Mouse (Mus musculus): ENCODE results near the gene Trim2. TPM values are rescaled to one million over a fixed set of nuclear protein-coding genes. Genes with fewer than 3 reads are reported as not detected.
A peak's percentile ranks its signal among the peaks of the same experiment; 100 is the strongest.

Trim2 gene
- polyA plus RNA-seq, 1 experiment from 2014 or later, result 138 TPM

DNA sequence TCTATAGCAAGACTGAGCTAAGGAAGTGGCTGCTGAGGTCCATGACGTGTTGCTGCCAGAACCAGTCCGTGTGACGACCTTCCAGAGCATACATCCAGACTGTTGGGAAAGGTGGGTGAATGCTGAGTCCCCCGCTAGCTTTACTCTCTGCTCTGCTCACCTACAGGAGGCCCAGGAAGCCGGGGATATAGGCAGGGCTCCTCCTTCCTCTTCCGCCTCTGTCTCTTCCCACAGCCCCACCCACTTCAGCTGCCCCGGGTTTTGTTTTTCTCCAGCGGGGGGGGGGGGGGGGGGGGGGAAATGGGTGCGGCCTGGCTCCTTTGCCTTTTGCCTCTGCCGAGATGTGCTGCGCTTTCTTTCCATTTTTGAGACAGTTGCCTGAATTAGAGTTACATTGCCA, 30.9 kb upstream of the Trim2 start:
- no peaks in the 10 kb centered on the region for H3K9me3 ChIP-seq (replicated peaks)
- WGBS, result 64% methylated on average over 10 of the region's 11 CpGs
- no peak for ATAC-seq
- peaks cover 18% of the 10 kb centered on the region for H3K4me1 ChIP-seq
- H3K27ac ChIP-seq, result no peak overlapping the region
- no peak overlapping the region for H3K4me2 ChIP-seq
- peaks cover 17% of the 10 kb centered on the region for H3K27me3 ChIP-seq
- H3K9ac ChIP-seq, result no peak overlapping the region
- no peak overlapping the region for H3K4me3 ChIP-seq
- H3K36me3 ChIP-seq (ENCODE audit: poor library complexity, severe bottlenecking), result no peaks in the 10 kb centered on the region

DNA sequence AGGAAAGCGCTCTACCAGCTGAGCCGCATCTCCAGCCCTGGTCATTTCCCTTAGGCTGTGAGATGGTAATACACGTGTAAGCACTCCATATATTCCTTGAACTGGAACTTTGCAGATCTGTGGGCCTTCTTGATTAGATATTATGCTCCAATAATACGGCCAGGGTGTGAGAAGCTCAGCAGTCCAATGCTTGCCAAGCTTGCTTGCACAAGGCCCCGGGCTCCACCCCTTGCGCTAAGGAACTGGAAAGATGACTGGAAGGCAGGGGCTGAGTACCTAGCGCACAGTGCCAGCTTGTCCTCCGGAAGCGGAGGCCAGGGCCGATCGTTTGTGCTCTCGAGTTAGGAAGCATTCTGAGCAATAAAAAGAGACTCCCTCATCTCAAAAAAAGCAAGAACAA, 29.7 kb upstream of the Trim2 start:
- 87% methylated on average over 12 of the region's 12 CpGs for WGBS
- ATAC-seq, result no peak
- H3K4me1 ChIP-seq, result peaks cover 18% of the 10 kb centered on the region
- H3K4me2 ChIP-seq, result no peak overlapping the region
- H3K9ac ChIP-seq, result no peak overlapping the region
- no peaks in the 10 kb centered on the region for H3K36me3 ChIP-seq (ENCODE audit: poor library complexity, severe bottlenecking)
- H3K9me3 ChIP-seq (replicated peaks), result no peaks in the 10 kb centered on the region
- no peak overlapping the region for H3K27ac ChIP-seq
- peaks cover 19% of the 10 kb centered on the region for H3K27me3 ChIP-seq
- H3K4me3 ChIP-seq, result no peak overlapping the region

DNA sequence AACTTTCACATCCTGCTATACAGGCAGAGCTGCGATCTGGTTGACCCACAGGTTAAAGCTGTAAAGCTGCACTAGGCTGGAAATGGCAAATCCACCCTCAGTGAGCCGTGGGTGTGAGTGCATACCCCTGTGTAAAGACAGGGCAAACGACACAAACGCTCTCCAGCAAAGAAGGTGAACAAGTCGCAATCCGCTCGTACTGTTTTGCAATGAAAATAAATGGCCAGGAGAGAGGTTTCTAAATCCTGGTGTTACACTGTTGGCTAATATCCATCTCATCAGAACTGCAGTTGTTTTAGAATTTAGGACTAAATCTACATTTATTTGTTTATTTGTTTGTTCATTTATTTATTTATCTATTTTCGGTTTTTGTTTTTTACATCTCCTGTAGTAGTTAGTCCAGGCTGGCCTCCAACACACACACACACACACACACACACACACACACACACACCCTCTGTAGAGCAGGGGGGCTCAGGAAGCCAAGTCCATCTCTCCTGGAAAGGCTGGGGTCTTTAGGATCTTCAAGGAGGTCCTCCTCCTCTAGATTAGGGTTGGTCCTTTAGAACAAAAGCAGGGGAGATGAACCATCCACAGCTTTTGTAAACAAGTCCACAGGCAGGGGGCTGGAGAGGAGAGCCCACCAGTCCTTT, 28.9 kb upstream of the Trim2 start:
- Histone ChIP-seq H3K9ac (no peak overlapping the region), H3K36me3 (ENCODE audit: poor library complexity, severe bottlenecking) (no peaks in the 10 kb centered on the region), H3K4me1 (peaks cover 11% of the 10 kb centered on the region), H3K4me2 (peak overlapping the region; percentile 50; the same call in 1 of the 2 replicates), H3K27ac (no peak overlapping the region), H3K27me3 (peaks cover 19% of the 10 kb centered on the region), H3K9me3 (replicated peaks) (no peaks in the 10 kb centered on the region), H3K4me3 (no peak overlapping the region)
- ATAC-seq, result no peak
- WGBS, result 34% methylated on average over 8 of the region's 8 CpGs

DNA sequence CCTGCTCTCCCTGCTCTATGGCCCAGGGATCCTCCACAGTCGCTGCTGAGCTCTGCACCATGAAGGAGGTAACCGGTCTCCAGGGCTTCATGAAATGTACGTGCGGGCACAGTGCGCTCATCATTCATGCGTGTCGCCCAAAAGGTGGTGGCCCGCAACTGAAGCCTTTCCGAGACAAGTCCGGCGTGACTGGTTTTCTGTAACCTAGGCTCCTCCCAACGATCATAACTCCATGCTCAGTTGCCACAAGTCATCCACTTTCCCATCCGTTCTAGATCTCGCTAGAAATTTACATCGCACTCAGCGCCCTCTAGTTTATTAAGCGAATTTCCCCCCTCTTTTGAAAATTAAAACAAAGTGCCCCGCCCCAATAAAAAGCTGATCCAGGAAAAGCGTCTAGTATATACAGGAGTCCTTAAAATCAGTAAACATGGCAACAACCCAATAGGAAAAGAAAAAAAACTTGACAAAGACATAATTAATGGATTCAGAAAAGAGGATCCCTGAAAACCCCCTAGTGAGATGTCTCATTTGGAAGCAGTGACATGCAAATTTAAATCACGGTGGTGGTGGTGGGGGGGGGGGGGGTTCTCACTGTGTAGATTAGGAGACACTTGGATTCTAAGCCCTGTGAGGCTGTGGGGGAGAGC, 28.2 kb upstream of the Trim2 start:
- peak overlapping the region; percentile 10; the same call in 1 of the 2 replicates for H3K4me3 ChIP-seq
- no peak for ATAC-seq
- no peaks in the 10 kb centered on the region for H3K9me3 ChIP-seq (replicated peaks)
- WGBS, result 8% methylated on average over 20 of the region's 20 CpGs
- H3K27me3 ChIP-seq, result peaks cover 19% of the 10 kb centered on the region
- H3K4me1 ChIP-seq, result peaks cover 11% of the 10 kb centered on the region
- no peaks in the 10 kb centered on the region for H3K36me3 ChIP-seq (ENCODE audit: poor library complexity, severe bottlenecking)
- H3K9ac ChIP-seq, result no peak overlapping the region
- no peak overlapping the region for H3K27ac ChIP-seq
- peak overlapping the region; percentile 50 for H3K4me2 ChIP-seq

DNA sequence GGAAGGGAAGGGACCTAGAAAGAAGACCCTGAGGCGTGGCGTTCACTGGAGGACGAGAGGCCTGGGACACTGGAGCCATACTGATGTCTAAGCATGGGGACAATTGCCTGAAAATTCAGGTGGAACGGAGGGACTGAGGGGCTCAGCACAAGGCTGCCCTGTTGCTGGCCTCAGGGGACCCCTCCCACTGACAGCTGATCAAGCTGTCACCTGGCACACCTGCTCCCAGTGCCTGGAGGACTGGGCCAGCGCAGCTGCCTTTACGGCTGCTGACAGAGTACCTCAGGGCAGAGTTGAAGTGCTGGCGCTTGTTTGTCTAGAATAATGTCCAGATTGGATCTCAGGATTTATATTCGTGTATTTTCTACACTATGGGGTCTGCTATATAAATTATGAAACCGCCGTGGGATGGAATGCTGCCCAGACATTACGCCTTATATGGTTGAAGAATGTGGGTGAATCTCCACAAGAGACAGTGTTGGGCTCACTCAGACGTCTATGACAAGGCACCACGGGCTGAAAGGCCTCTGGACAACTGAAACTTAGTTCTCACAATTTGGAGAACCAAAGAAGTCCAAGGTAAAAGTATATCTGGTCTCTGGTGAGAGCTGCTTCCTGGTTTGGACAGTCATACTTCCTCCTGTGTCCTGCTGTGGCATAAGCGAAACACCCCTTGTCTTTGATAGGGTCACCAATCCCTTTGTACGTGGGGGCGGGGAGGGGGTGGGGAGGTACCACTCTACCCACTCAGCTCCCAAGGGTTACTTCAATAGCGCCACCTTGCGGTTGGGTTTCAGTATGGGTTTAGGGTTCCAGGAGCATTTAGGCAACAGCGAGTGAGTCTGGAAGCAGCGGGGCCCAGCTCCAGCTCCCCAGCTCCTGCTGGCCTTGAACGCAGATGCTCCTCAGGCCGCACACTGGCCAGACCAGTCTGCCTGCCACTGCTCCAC, 27.0 kb upstream of the Trim2 start:
- WGBS, result 49% methylated on average over 22 of the region's 22 CpGs
- H3K4me3 ChIP-seq, result no peak overlapping the region
- peaks cover 11% of the 10 kb centered on the region for H3K4me1 ChIP-seq
- no peaks in the 10 kb centered on the region for H3K9me3 ChIP-seq (replicated peaks)
- H3K27me3 ChIP-seq, result peaks cover 19% of the 10 kb centered on the region
- peak; percentile 49; the same call in 1 of the 2 replicates for ATAC-seq
- no peak overlapping the region for H3K27ac ChIP-seq
- H3K9ac ChIP-seq, result no peak overlapping the region
- no peak overlapping the region for H3K4me2 ChIP-seq
- H3K36me3 ChIP-seq (ENCODE audit: poor library complexity, severe bottlenecking), result no peaks in the 10 kb centered on the region

DNA sequence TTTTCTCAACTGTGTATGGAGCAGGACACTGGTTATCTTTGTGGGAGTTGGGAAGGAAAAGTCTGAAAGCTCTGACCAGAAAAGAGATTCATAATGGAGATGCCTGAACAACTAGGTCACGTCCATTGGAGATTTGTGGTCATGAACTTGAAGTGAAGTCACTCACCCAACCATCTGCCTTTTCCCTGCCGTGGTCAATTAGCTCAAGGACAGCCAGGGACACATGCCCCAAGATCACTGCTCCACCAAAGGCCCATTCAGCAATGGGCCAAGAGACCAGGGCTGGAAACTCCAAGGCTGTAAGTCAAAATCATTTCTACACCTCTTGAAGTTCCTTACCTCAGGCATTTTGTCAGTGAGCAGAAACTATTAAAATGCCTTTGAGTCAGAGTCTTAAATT, 23.5 kb upstream of the Trim2 start:
- Histone ChIP-seq H3K27me3 (peaks cover 15% of the 10 kb centered on the region), H3K27ac (no peak overlapping the region), H3K4me1 (peaks cover 9% of the 10 kb centered on the region), H3K9ac (no peak overlapping the region), H3K36me3 (ENCODE audit: poor library complexity, severe bottlenecking) (no peaks in the 10 kb centered on the region), H3K9me3 (replicated peaks) (no peaks in the 10 kb centered on the region), H3K4me3 (no peak overlapping the region), H3K4me2 (no peak overlapping the region)
- ATAC-seq, result no peak
- 85% methylated on average over 2 of the region's 2 CpGs for WGBS

DNA sequence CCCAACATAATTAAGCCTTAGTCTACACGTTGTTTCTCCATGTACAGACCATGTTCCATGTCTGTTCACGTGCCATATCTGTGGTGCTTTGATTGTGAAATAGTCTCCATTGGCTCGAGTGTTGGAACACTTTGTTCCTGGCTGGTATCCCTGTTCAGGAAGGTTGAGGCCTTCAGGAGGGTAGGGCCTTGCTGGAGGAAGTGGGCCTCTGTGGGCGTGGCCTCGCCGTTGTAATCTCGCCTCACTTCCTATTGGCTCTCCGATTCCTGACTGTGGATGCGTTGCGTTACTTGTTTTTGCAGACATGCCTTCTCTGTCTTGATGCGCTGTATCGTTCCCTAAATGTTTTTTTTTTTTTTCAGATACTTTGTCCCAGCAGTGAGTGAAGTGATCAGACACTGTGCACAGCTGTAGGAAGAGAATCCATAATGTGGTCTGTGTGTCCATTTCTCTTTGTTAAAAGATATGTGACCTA, 18.3 kb upstream of the Trim2 start:
- H3K27me3 ChIP-seq, result no peaks in the 10 kb centered on the region
- H3K27ac ChIP-seq, result no peak overlapping the region
- H3K4me3 ChIP-seq, result no peak overlapping the region
- no peaks in the 10 kb centered on the region for H3K36me3 ChIP-seq (ENCODE audit: poor library complexity, severe bottlenecking)
- H3K9ac ChIP-seq, result no peak overlapping the region
- H3K9me3 ChIP-seq (replicated peaks), result no peaks in the 10 kb centered on the region
- H3K4me1 ChIP-seq, result peaks cover 5% of the 10 kb centered on the region
- H3K4me2 ChIP-seq, result no peak overlapping the region
- 91% methylated on average over 12 of the region's 12 CpGs for WGBS
- no peak for ATAC-seq

DNA sequence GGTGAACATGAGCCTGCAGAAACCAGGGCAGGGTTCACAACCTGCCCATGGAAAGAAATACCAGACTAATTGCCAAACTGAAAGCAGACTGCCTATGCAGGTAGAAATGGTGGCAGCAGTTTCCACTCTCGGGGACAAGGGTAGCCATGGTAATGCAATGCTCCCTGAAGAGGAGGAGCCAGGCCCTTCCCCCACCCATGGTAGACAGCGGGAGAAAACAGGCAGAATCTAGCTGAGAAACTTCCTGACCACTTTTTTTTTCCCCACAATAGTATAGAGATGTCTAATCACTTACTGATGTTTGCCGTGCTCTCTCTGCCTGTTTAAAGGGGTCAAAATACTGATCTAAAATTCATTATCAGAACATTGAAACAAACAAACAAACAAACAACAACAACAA, 17.8 kb upstream of the Trim2 start:
- Histone ChIP-seq H3K4me1 (peaks cover 5% of the 10 kb centered on the region), H3K27me3 (no peaks in the 10 kb centered on the region), H3K9ac (no peak overlapping the region), H3K4me2 (no peak overlapping the region), H3K36me3 (ENCODE audit: poor library complexity, severe bottlenecking) (no peaks in the 10 kb centered on the region), H3K9me3 (replicated peaks) (no peaks in the 10 kb centered on the region), H3K27ac (no peak overlapping the region), H3K4me3 (no peak overlapping the region)
- 33% methylated on average over 3 of the region's 3 CpGs for WGBS
- ATAC-seq, result no peak

DNA sequence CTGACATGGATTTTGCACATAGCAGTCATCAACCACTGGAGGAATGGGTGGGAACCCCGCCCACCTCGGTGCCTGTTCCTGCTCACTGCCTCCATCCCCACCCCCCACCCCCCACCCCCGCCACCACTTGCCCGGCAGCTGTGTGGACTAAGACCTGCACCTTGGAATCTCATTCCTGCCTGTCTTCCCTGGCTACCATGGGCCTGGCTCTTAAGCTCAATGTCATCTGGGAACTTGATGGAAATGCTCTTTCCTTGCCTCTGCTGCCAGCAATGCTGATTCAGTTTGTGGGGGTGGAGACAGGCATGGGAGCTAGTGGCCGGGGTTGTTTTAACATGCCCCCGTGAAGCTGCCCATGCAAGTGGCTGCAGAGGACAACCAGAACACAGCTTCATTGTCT, 17.3 kb upstream of the Trim2 start:
- H3K27ac ChIP-seq, result no peak overlapping the region
- H3K36me3 ChIP-seq (ENCODE audit: poor library complexity, severe bottlenecking), result no peaks in the 10 kb centered on the region
- 49% methylated on average over 6 of the region's 6 CpGs for WGBS
- no peak for ATAC-seq
- no peak overlapping the region for H3K4me2 ChIP-seq
- no peak overlapping the region for H3K4me3 ChIP-seq
- H3K9me3 ChIP-seq (replicated peaks), result no peaks in the 10 kb centered on the region
- no peaks in the 10 kb centered on the region for H3K27me3 ChIP-seq
- no peak overlapping the region for H3K9ac ChIP-seq
- H3K4me1 ChIP-seq, result peaks cover 5% of the 10 kb centered on the region

DNA sequence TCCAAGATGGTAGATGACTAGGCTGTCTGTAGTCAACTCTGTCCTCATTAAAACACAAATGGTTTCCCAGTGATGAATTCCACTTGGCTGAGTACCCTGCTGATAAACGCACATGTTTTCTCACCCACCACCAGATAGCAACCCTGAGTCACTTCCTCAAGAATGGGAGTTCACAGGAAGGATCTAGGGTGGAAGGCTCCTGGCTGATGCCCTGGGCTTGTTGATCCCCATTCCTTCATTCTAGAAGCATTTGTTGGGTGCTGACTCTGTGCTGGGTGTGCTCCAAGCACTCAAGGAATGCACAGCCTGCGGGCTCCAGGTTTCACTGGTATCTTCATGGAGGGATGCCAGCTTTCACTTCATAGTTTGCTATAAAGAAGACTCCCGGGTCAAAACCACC, 12.8 kb upstream of the Trim2 start:
- 88% methylated on average over 3 of the region's 3 CpGs for WGBS
- Histone ChIP-seq H3K9ac (no peak overlapping the region), H3K27me3 (no peaks in the 10 kb centered on the region), H3K4me1 (peaks cover 13% of the 10 kb centered on the region), H3K9me3 (replicated peaks) (no peaks in the 10 kb centered on the region), H3K4me3 (no peak overlapping the region), H3K36me3 (ENCODE audit: poor library complexity, severe bottlenecking) (no peaks in the 10 kb centered on the region), H3K27ac (no peak overlapping the region), H3K4me2 (no peak overlapping the region)
- ATAC-seq, result no peak

DNA sequence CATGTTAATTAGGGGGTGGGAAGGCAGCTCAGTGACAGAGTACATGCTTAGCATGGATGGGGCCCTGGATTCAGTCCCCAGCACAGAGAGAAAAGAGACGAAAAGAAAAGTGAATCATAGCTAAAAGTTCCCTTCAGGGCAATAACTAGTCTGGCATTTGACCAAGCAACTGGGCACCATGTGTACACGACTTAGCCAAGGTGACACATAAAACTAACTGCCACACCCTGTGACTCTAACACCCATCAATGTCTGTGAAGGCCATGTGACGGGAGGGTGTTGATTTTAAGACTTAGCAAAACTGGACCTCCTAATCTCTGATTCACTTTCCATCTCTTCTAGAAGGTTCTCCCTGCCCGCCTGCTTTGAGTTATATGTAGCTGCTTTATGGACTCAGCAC, 12.2 kb upstream of the Trim2 start:
- H3K27ac ChIP-seq, result no peak overlapping the region
- WGBS, result 91% methylated on average over 4 of the region's 4 CpGs
- no peak overlapping the region for H3K4me3 ChIP-seq
- H3K9me3 ChIP-seq (replicated peaks), result no peaks in the 10 kb centered on the region
- H3K4me2 ChIP-seq, result no peak overlapping the region
- H3K36me3 ChIP-seq (ENCODE audit: poor library complexity, severe bottlenecking), result no peaks in the 10 kb centered on the region
- H3K4me1 ChIP-seq, result peaks cover 8% of the 10 kb centered on the region
- H3K9ac ChIP-seq, result no peak overlapping the region
- ATAC-seq, result no peak
- H3K27me3 ChIP-seq, result no peaks in the 10 kb centered on the region

DNA sequence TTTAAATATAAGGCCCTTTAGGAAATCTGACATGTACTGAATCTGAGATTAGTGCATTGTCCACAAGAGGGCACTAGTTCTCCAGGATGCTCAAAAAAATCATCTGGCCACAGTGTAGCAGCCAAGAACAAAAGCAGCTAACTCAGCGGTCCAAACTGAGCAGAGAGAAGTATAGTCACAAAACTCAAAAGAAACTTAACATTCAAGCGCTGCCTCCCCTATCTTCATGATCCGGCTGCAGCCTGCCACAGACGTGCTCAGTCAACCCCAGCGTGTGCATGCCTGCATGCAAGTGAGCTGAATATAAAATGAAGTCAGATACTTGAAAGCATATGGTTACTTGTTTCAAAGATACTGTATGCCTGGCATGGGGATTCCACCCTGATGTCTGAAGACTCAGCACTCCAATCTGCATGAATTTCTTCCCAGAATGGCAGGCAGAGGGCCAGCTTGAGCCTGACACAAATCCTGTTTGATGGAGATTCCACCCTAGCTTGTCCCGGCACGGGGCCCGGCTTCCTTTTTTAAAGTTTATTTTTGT, 8.0 kb upstream of the Trim2 start:
- Histone ChIP-seq H3K9ac (no peak overlapping the region; the same call in 1 of the 2 replicates), H3K36me3 (ENCODE audit: poor library complexity, severe bottlenecking) (no peaks in the 10 kb centered on the region), H3K9me3 (replicated peaks) (no peaks in the 10 kb centered on the region), H3K4me1 (peaks cover 12% of the 10 kb centered on the region), H3K4me3 (no peak overlapping the region), H3K27me3 (no peaks in the 10 kb centered on the region), H3K4me2 (peak overlapping the region; percentile 45), H3K27ac (peak overlapping the region; percentile 61; the same call in 1 of the 2 replicates)
- ATAC-seq, result peak; percentile 84
- 25% methylated on average over 8 of the region's 8 CpGs for WGBS

All from forebrain, embryonic 13.5 days (tissue).